Mouse (Mus musculus) forebrain, embryonic 15.5 days (tissue): ENCODE measurements around the gene Ccl5. TPM values are rescaled to one million over a fixed set of nuclear protein-coding genes. Genes with fewer than 3 reads are reported as not detected.

Source experiments
- polyA plus RNA-seq: library from polyadenylated mRNA; unstranded; fragments of >200 nt; fragmentation: Nextera tagmentation; extraction: Ambion mirVana; gene quantifications from 2 replicates; pipeline ENCODE4 v1.2.1, GENCODE M21; 2015

Gene Ccl5
- polyA plus RNA-seq, 1 experiment from 2014 or later = not detected

Other genes starting within 250 kb of the Ccl5 start
- 0.06 TPM in 1 of 2 replicates, not detected in the other for gene Slfn14, start 243.8 kb downstream of the Ccl5 start, polyA plus RNA-seq
- gene Ap2b1, start 231.5 kb downstream of the Ccl5 start, polyA plus RNA-seq = 106 and 107 TPM in 2 replicates
- gene Pex12, start 227.9 kb downstream of the Ccl5 start, polyA plus RNA-seq = 20.2 and 20.3 TPM in 2 replicates
- gene Rasl10b, start 121.4 kb downstream of the Ccl5 start, polyA plus RNA-seq = 27.2 and 29.6 TPM in 2 replicates
- gene Gas2l2, start 101.1 kb downstream of the Ccl5 start, polyA plus RNA-seq = 0.69 and 0.80 TPM in 2 replicates
- 0.22 and 0.36 TPM in 2 replicates for gene 1700020L24Rik, start 92.8 kb downstream of the Ccl5 start, polyA plus RNA-seq
- 2.5 and 2.7 TPM in 2 replicates for gene Mmp28, start 67.4 kb downstream of the Ccl5 start, polyA plus RNA-seq
- 12.3 and 12.9 TPM in 2 replicates for gene Taf15, start 57.4 kb downstream of the Ccl5 start, polyA plus RNA-seq
- gene Heatr9, start 8.3 kb downstream of the Ccl5 start, polyA plus RNA-seq = not detected in 2 replicates
- 1.2 and 1.7 TPM in 2 replicates for gene Ccl9, start 48.1 kb upstream of the Ccl5 start, polyA plus RNA-seq
- gene Ccl6, start 62.6 kb upstream of the Ccl5 start, polyA plus RNA-seq = 1.5 and 2.4 TPM in 2 replicates
- gene Rpl9-ps1, start 115.1 kb upstream of the Ccl5 start, polyA plus RNA-seq = not detected in 2 replicates
- gene Ccl3, start 118.8 kb upstream of the Ccl5 start, polyA plus RNA-seq = 1.2 and 1.5 TPM in 2 replicates
- gene Ccl4, start 132.1 kb upstream of the Ccl5 start, polyA plus RNA-seq = 0.40 and 0.46 TPM in 2 replicates
- gene Wfdc17, start 173.5 kb upstream of the Ccl5 start, polyA plus RNA-seq = not detected in 2 replicates
- gene Wfdc18, start 178.5 kb upstream of the Ccl5 start, polyA plus RNA-seq = not detected in 2 replicates
- not detected in 2 replicates for gene Wfdc21, start 216.4 kb upstream of the Ccl5 start, polyA plus RNA-seq
- gene Heatr6, start 223.2 kb upstream of the Ccl5 start, polyA plus RNA-seq = 42.4 TPM in 2 replicates